Mouse (Mus musculus) lung, adult 2 months (tissue): Measurements from ENCODE around the gene Tspan4.

Experiments used
- CTCF ChIP-seq: fragments of 200-500 bp; IDR thresholded peaks from 2 replicates; pipeline ENCODE4 v1.5.1; 2011; ENCODE audit warnings: mild to moderate bottlenecking, low read length, control low read depth; ENCODE audit not compliant: insufficient read depth
- POLR2A ChIP-seq: fragments of 200-500 bp; IDR thresholded peaks from 2 replicates; pipeline ENCODE4 v1.6.1; 2011; ENCODE audit warnings: low read depth, mild to moderate bottlenecking, control low read depth, low read length, borderline replicate concordance; ENCODE audit errors: extremely low read depth

GRCm38 (mm10) chr7:141455610-141456314 is 19.3 kb upstream of the Tspan4 start:
- TF ChIP-seq POLR2A, result peak; percentile 62; the same call in 1 of the 2 replicates
- TF ChIP-seq CTCF, result no peak
